Mouse (Mus musculus) thymus, adult 2 months (tissue): ENCODE results near the gene St6galnac4. TPM values are rescaled to one million over a fixed set of nuclear protein-coding genes. Genes with fewer than 3 reads are reported as not detected.
A peak's percentile ranks its signal among the peaks of the same experiment; 100 is the strongest.

ENCODE experiments used
- DNase-seq: peaks from one replicate; pipeline ENCODE4 v3.0.0; 2021
- H3K27ac ChIP-seq: fragments of 200-500 bp; 2 replicates; pipeline ENCODE4 v1.5.1; 2012; ENCODE audit warnings: low read length, control low read depth; ENCODE audit not compliant: control insufficient read depth, insufficient read depth
- H3K27me3 ChIP-seq: fragments of 200-500 bp; 2 replicates; pipeline ENCODE4 v1.6.1; 2012; ENCODE audit warnings: mild to moderate bottlenecking, low read length, moderate library complexity, mixed read lengths; ENCODE audit not compliant: control insufficient read depth, insufficient read depth
- H3K36me3 ChIP-seq: fragments of 200-500 bp; 2 replicates; pipeline ENCODE4 v1.6.1; 2012; ENCODE audit warnings: mild to moderate bottlenecking, low read length, moderate library complexity; ENCODE audit not compliant: control insufficient read depth, insufficient read depth
- H3K4me1 ChIP-seq: fragments of 200-500 bp; replicated peaks from 2 replicates; pipeline ENCODE4 v1.6.1; 2012; ENCODE audit warnings: low read length; ENCODE audit not compliant: control insufficient read depth, insufficient read depth
- H3K4me3 ChIP-seq: fragments of 200-500 bp; 2 replicates; pipeline ENCODE4 v1.5.1; 2012; ENCODE audit warnings: mild to moderate bottlenecking, low read length, control low read depth, moderate library complexity; ENCODE audit not compliant: control insufficient read depth, insufficient read depth
- CTCF ChIP-seq: fragments of 200-500 bp; IDR thresholded peaks from 2 replicates; pipeline ENCODE4 v1.5.1; 2012; ENCODE audit warnings: mild to moderate bottlenecking, control low read depth, low read length, moderate library complexity, borderline replicate concordance; ENCODE audit not compliant: control insufficient read depth, poor library complexity, insufficient read depth; ENCODE audit errors: extremely low read depth
- POLR2A ChIP-seq: fragments of 200-500 bp; IDR thresholded peaks from 2 replicates; pipeline ENCODE4 v1.6.1; 2012; ENCODE audit warnings: mild to moderate bottlenecking, low read length, control low read depth, moderate library complexity; ENCODE audit not compliant: control insufficient read depth, poor library complexity, insufficient read depth; ENCODE audit errors: extremely low read depth
- WGBS: fragments of 180-500 bp; shearing (Covaris S2); methylation state at CpG from one replicate; pipeline ENCODE4 v1.1.7; 2018; 5-methylcytosine and 5-hydroxymethylcytosine counted together
- polyA plus RNA-seq: library from polyadenylated mRNA; depleted of rRNA; stranded (reverse); fragments of >200 nt; gene quantifications from 2 replicates; pipeline ENCODE4 v1.2.3, GENCODE M21; 2012

The St6galnac4 gene
- polyA plus RNA-seq, 1 experiment, result 29.3 TPM

GRCm38 (mm10) chr2:32636617-32637016 lies 49.7 kb downstream of the St6galnac4 start:
- Histone ChIP-seq H3K36me3 (no peaks in the 10 kb centered on the region), H3K4me1 (peaks cover 17% of the 10 kb centered on the region), H3K27ac (no peak overlapping the region), H3K27me3 (no peaks in the 10 kb centered on the region), H3K4me3 (no peak overlapping the region)
- DNase-seq, result no peak
- TF ChIP-seq POLR2A (no peak), CTCF (no peak)
- WGBS, result 95% methylated on average over 7 of the region's 7 CpGs

- peak; percentile 76 for DNase-seq
- Histone ChIP-seq H3K36me3 (no peaks in the 10 kb centered on the region), H3K4me1 (peaks cover 17% of the 10 kb centered on the region), H3K27ac (peak overlapping the region; percentile 59), H3K4me3 (no peak overlapping the region), H3K27me3 (no peaks in the 10 kb centered on the region)
- no peak for TF ChIP-seq POLR2A
- TF ChIP-seq CTCF, result no peak
- 22% methylated on average over 11 of the region's 11 CpGs for WGBS
These were observed 50.9 kb downstream of the St6galnac4 start for GRCm38 (mm10) chr2:32637778-32638281.

- Histone ChIP-seq H3K4me1 (peaks cover 17% of the 10 kb centered on the region), H3K36me3 (no peaks in the 10 kb centered on the region), H3K27ac (no peak overlapping the region), H3K27me3 (no peaks in the 10 kb centered on the region), H3K4me3 (no peak overlapping the region)
- DNase-seq, result no peak
- no peak for TF ChIP-seq POLR2A
- WGBS, result 50% methylated on average over 1 of the region's 1 CpGs
These were observed 52.7 kb downstream of the St6galnac4 start for GRCm38 (mm10) chr2:32639632-32640031.

- TF ChIP-seq POLR2A (no peak), CTCF (no peak)
- peaks cover 17% of the 10 kb centered on the region for H3K4me1 ChIP-seq
- WGBS, result 67% methylated on average over 6 of the region's 6 CpGs
- no peaks in the 10 kb centered on the region for H3K27me3 ChIP-seq
- H3K27ac ChIP-seq, result no peak overlapping the region
- no peak for DNase-seq
- no peaks in the 10 kb centered on the region for H3K36me3 ChIP-seq
- H3K4me3 ChIP-seq, result no peak overlapping the region
These were observed 53.7 kb downstream of the St6galnac4 start for GRCm38 (mm10) chr2:32640550-32641051.

DNA sequence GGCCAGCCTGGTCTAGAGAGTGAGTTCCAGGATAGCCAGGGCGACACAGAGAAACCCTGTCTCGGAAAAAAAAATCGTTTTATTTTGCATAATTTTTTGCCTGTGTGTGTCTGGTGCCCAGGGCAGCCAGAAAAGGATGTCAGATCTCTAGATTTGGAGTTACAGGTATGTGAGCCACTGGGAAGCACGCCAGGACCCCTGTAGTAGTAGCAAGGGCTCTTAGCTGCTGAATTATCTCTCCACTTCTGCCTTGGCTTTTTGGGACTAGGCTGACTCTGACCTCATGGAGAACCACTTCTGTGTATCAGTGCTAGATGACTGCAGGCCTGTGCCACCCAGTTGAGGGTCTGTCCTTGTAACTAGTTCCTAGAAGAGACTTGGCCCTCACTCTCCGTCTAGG lies 54.9 kb downstream of the St6galnac4 start:
- H3K4me3 ChIP-seq, result no peak overlapping the region
- WGBS, result 79% methylated on average over 5 of the region's 5 CpGs
- TF ChIP-seq CTCF, result no peak
- TF ChIP-seq POLR2A, result no peak
- H3K36me3 ChIP-seq, result no peaks in the 10 kb centered on the region
- peaks cover 27% of the 10 kb centered on the region for H3K4me1 ChIP-seq
- DNase-seq, result no peak
- H3K27ac ChIP-seq, result no peak overlapping the region
- no peaks in the 10 kb centered on the region for H3K27me3 ChIP-seq

- 95% methylated on average over 7 of the region's 7 CpGs for WGBS
- H3K4me3 ChIP-seq, result no peak overlapping the region
- TF ChIP-seq POLR2A, result no peak
- TF ChIP-seq CTCF, result no peak
- no peak for DNase-seq
- no peaks in the 10 kb centered on the region for H3K27me3 ChIP-seq
- H3K27ac ChIP-seq, result no peak overlapping the region
- H3K4me1 ChIP-seq, result peaks cover 26% of the 10 kb centered on the region
- H3K36me3 ChIP-seq, result no peaks in the 10 kb centered on the region
These were observed 55.9 kb downstream of the St6galnac4 start for GRCm38 (mm10) chr2:32642813-32643212.

DNA sequence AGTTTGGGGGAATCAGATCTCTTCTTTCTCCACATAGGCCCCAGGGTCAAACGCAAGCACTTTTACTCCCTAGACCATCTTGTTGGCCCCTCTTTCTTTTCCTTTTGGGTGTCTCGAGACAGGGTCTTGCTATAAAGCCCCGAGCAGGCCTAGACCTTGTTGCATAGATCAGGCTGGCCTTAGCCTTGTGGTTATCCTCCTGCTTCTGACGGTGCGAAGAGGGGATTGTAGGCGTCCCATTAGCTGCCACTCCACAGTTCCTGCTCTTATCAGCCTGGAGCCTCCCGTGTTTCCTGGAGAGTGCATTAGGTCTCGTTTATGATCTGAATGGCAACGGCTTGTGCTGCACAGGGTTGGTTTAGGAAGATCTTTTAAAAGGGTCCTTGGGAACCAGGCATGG lies 57.2 kb downstream of the St6galnac4 start:
- Histone ChIP-seq H3K27ac (no peak overlapping the region), H3K4me1 (peaks cover 17% of the 10 kb centered on the region), H3K27me3 (no peaks in the 10 kb centered on the region), H3K36me3 (no peaks in the 10 kb centered on the region), H3K4me3 (no peak overlapping the region)
- no peak for TF ChIP-seq POLR2A
- no peak for TF ChIP-seq CTCF
- DNase-seq, result no peak
- WGBS, result 95% methylated on average over 9 of the region's 9 CpGs
